9 mouse cellular contexts compared by ENCODE assay signal in genomic region chr7:101349861-101350260, GRCm38 (mm10). TPM values are rescaled to one million over a fixed set of nuclear protein-coding genes. Genes with fewer than 3 reads are reported as not detected.
DNase-seq lines count a peak whose midpoint lies in the region; ATAC-seq lines count a peak whose summit lies in the region.
"Had no signal": no experiment of that assay in that cellular context is flagged by ENCODE, and none has a peak within 500 bp of the region (broad histone marks: within the 10 kb centered on the region; RNA-seq: fewer than 3 reads in every experiment).

No protein-coding gene starts in this region.

- peak; percentile 21; the same call in 1 of the 2 replicates for ATAC-seq in forebrain, embryonic 15.5 days (replicated peaks)
- ATAC-seq in forebrain, embryonic 12.5 days (ENCODE audit: low FRiP score): no peak
- peak; percentile 58 for ATAC-seq in midbrain, embryonic 16.5 days

- 23% methylated on average over 2 of the region's 2 CpGs for WGBS in forebrain, embryonic 15.5 days
- WGBS in forebrain, embryonic 12.5 days: 21% methylated on average over 2 of the region's 2 CpGs
- 80% methylated on average over 1 of the region's 2 CpGs for WGBS in midbrain, embryonic 16.5 days

- no peaks in the 10 kb centered on the region for H3K9me3 ChIP-seq in forebrain, embryonic 15.5 days
- H3K9me3 ChIP-seq in forebrain, embryonic 12.5 days: no peaks in the 10 kb centered on the region
- H3K9me3 ChIP-seq in midbrain, embryonic 16.5 days (replicated peaks; ENCODE audit: control insufficient read depth, low read length, poor library complexity, severe bottlenecking): no peaks in the 10 kb centered on the region

- H3K4me3 ChIP-seq in forebrain, embryonic 15.5 days: no peak overlapping the region
- no peak overlapping the region for H3K4me3 ChIP-seq in forebrain, embryonic 12.5 days (replicated peaks)
- no peak overlapping the region for H3K4me3 ChIP-seq in midbrain, embryonic 16.5 days (ENCODE audit: low read depth, low read length)

- DNase-seq in cerebellum, postnatal 10 days: peak; percentile 50 to 70
- DNase-seq in layer of hippocampus, postnatal 10 days (ENCODE audit: low spot score in 2 of 2): peak; percentile 54 to 70
- no peak for DNase-seq in urinary bladder, postnatal 4 days (ENCODE audit: low spot score in 2 of 2)
- DNase-seq in gastrocnemius, adult 18-20 months (ENCODE audit: low spot score): no peak
- DNase-seq in kidney, postnatal 10 days: no peak

- peaks cover 15% of the 10 kb centered on the region for H3K4me1 ChIP-seq in forebrain, embryonic 15.5 days
- H3K4me1 ChIP-seq in forebrain, embryonic 12.5 days: peaks cover 23% of the 10 kb centered on the region
- H3K4me1 ChIP-seq in midbrain, embryonic 16.5 days (ENCODE audit: control insufficient read depth, insufficient read depth, low read length): peaks cover 7% of the 10 kb centered on the region

- H3K36me3 ChIP-seq in forebrain, embryonic 15.5 days: no peaks in the 10 kb centered on the region
- H3K36me3 ChIP-seq in forebrain, embryonic 12.5 days (replicated peaks): no peaks in the 10 kb centered on the region
- H3K36me3 ChIP-seq in midbrain, embryonic 16.5 days (ENCODE audit: control insufficient read depth, insufficient read depth, low read length): no peaks in the 10 kb centered on the region

- H3K4me2 ChIP-seq in forebrain, embryonic 15.5 days (replicated peaks): no peak overlapping the region
- H3K4me2 ChIP-seq in forebrain, embryonic 12.5 days: no peak overlapping the region
- no peak overlapping the region for H3K4me2 ChIP-seq in midbrain, embryonic 16.5 days (ENCODE audit: low read length)

- no peak overlapping the region for H3K9ac ChIP-seq in forebrain, embryonic 15.5 days (replicated peaks)
- no peak overlapping the region for H3K9ac ChIP-seq in forebrain, embryonic 12.5 days
- no peak overlapping the region for H3K9ac ChIP-seq in midbrain, embryonic 16.5 days (ENCODE audit: low read depth, low read length)

- no peak overlapping the region for H3K27ac ChIP-seq in forebrain, embryonic 15.5 days (replicated peaks)
- H3K27ac ChIP-seq in forebrain, embryonic 12.5 days: no peak overlapping the region
- H3K27ac ChIP-seq in midbrain, embryonic 16.5 days (ENCODE audit: low read length): peak overlapping the region; percentile 38; the same call in 1 of the 2 replicates

- peaks cover 14% of the 10 kb centered on the region; the same call in 1 of the 2 replicates for H3K27me3 ChIP-seq in forebrain, embryonic 15.5 days
- H3K27me3 ChIP-seq in forebrain, embryonic 12.5 days: peaks cover 23% of the 10 kb centered on the region
- H3K27me3 ChIP-seq in midbrain, embryonic 16.5 days (ENCODE audit: control insufficient read depth, insufficient read depth, low read depth, low read length): 0 out of 2 replicates have a peak, but pooled peaks cover 3% of the 10 kb centered on the region
- H3K27me3 ChIP-seq: CH12.LX had no signal

RNA-seq across cellular contexts. Expression of gene Arap1, which starts 2.0 kb away (rescaled TPM):
- 6.0 and 7.0 TPM in 2 replicates for polyA plus RNA-seq in forebrain, embryonic 15.5 days (2015; fragmentation: Nextera tagmentation; extraction: Ambion mirVana)
- 11.9 and 13.4 TPM in 2 replicates for polyA plus RNA-seq in forebrain, embryonic 12.5 days (2016; fragmentation: Nextera tagmentation; extraction: Ambion mirVana)
- total RNA-seq in layer of hippocampus, postnatal 10 days (2021): 10 to 100 TPM; 19.1 to 24.0 TPM
- 8.8 and 11.4 TPM in 2 replicates for polyA plus RNA-seq in midbrain, embryonic 16.5 days (2015; fragmentation: Nextera tagmentation; extraction: Ambion mirVana)
- total RNA-seq in gastrocnemius, adult 18-20 months (2021): 10 to 100 TPM; 18.6 to 21.4 TPM

RNA-seq across cellular contexts. Expression of gene Stard10, which starts 33.0 kb away (rescaled TPM):
- 5.8 and 8.0 TPM in 2 replicates for polyA plus RNA-seq in forebrain, embryonic 15.5 days (2015; fragmentation: Nextera tagmentation; extraction: Ambion mirVana)
- polyA plus RNA-seq in forebrain, embryonic 12.5 days (2016; fragmentation: Nextera tagmentation; extraction: Ambion mirVana): 5.8 and 6.2 TPM in 2 replicates
- 10 to 100 TPM; 13.3 to 15.7 TPM for total RNA-seq in layer of hippocampus, postnatal 10 days (2021)
- 6.7 and 8.3 TPM in 2 replicates for polyA plus RNA-seq in midbrain, embryonic 16.5 days (2015; fragmentation: Nextera tagmentation; extraction: Ambion mirVana)
- 10 to 100 TPM; 40.4 to 41.1 TPM for total RNA-seq in gastrocnemius, adult 18-20 months (2021)

RNA-seq across cellular contexts. Expression of gene Atg16l2, which starts 47.8 kb away (rescaled TPM):
- polyA plus RNA-seq in forebrain, embryonic 15.5 days (2015; fragmentation: Nextera tagmentation; extraction: Ambion mirVana): 23.4 and 23.7 TPM in 2 replicates
- 18.8 and 21.8 TPM in 2 replicates for polyA plus RNA-seq in forebrain, embryonic 12.5 days (2016; fragmentation: Nextera tagmentation; extraction: Ambion mirVana)
- total RNA-seq in layer of hippocampus, postnatal 10 days (2021): 10 to 100 TPM; 42.3 to 50.3 TPM
- polyA plus RNA-seq in midbrain, embryonic 16.5 days (2015; fragmentation: Nextera tagmentation; extraction: Ambion mirVana): 29.3 and 36.3 TPM in 2 replicates
- 1 to 10 TPM; 6.5 to 8.9 TPM for total RNA-seq in gastrocnemius, adult 18-20 months (2021)

Comparison
In these comparisons a context has a peak if more than half of its experiments do, and no peak if none do; other contexts are left out.
1. DNase-seq: peak in cerebellum, postnatal 10 days (2 of 2) and layer of hippocampus, postnatal 10 days (2 of 2); none in urinary bladder, postnatal 4 days (0 of 2), gastrocnemius, adult 18-20 months (single experiment) and kidney, postnatal 10 days (single experiment).